30 mouse cellular contexts compared by ENCODE assay signal in genomic region chr2:154963176-154963575, GRCm38 (mm10). TPM values are rescaled to one million over a fixed set of nuclear protein-coding genes. Genes with fewer than 3 reads are reported as not detected.
"Had no signal": no experiment of that assay in that cellular context is flagged by ENCODE, and none has a peak within 500 bp of the region (broad histone marks: within the 10 kb centered on the region; RNA-seq: fewer than 3 reads in every experiment).

No protein-coding gene starts in this region.

- H3K27me3 ChIP-seq: hindbrain, embryonic 12.5 days; intestine, embryonic 15.5 days; limb, embryonic 15.5 days had no signal

- H3K9ac ChIP-seq: heart, embryonic 12.5 days; hindbrain, embryonic 12.5 days; hindbrain, embryonic 14.5 days; intestine, embryonic 15.5 days; limb, embryonic 13.5 days; limb, embryonic 15.5 days; liver, embryonic 12.5 days; liver, embryonic 14.5 days had no signal

- H3K4me3 ChIP-seq: gastrocnemius, adult 2 months; heart, embryonic 10.5 days; heart, embryonic 12.5 days; hindbrain, embryonic 10.5 days; hindbrain, embryonic 12.5 days; intestine, embryonic 15.5 days; layer of hippocampus, adult 2 months; left cerebral cortex, adult 2 months; limb, embryonic 13.5 days; limb, embryonic 15.5 days; liver, embryonic 12.5 days had no signal

- ATAC-seq: hindbrain, embryonic 16.5 days; inflammation-experienced regulatory T-cells, adult 6 months; intestine, embryonic 15.5 days; intestine, postnatal 0 days; liver, embryonic 12.5 days had no signal

- H3K27ac ChIP-seq: gastrocnemius, adult 2 months; heart, embryonic 10.5 days; hindbrain, embryonic 10.5 days; hindbrain, embryonic 12.5 days; hindbrain, embryonic 14.5 days; intestine, embryonic 15.5 days; layer of hippocampus, adult 2 months; left cerebral cortex, adult 2 months; limb, embryonic 13.5 days; limb, embryonic 15.5 days; liver, embryonic 12.5 days; liver, embryonic 14.5 days had no signal

- H3K4me1 ChIP-seq: heart, embryonic 10.5 days; heart, embryonic 12.5 days; hindbrain, embryonic 10.5 days; hindbrain, embryonic 12.5 days; intestine, embryonic 15.5 days; liver, embryonic 12.5 days had no signal

- DNase-seq: gastrocnemius, adult 2 months; gastrocnemius, postnatal 10 days; gastrocnemius, postnatal 25 days; heart, adult 18-20 months; heart, postnatal 10 days; heart, postnatal 4 days; kidney, adult 18-20 months; kidney, adult 8-10 months; kidney, postnatal 10 days; kidney, postnatal 25 days; kidney, postnatal 4 days; layer of hippocampus, adult 9-11 months had no signal

- H3K4me2 ChIP-seq: heart, embryonic 12.5 days; hindbrain, embryonic 12.5 days; hindbrain, embryonic 14.5 days; intestine, embryonic 15.5 days; limb, embryonic 13.5 days; limb, embryonic 15.5 days; liver, embryonic 12.5 days had no signal

- H3K9me3 ChIP-seq: heart, embryonic 10.5 days; heart, embryonic 12.5 days; hindbrain, embryonic 10.5 days; hindbrain, embryonic 12.5 days; intestine, embryonic 15.5 days; limb, embryonic 13.5 days; limb, embryonic 15.5 days; liver, embryonic 12.5 days had no signal

- H3K36me3 ChIP-seq: heart, embryonic 10.5 days; heart, embryonic 12.5 days; hindbrain, embryonic 10.5 days; hindbrain, embryonic 12.5 days; intestine, embryonic 15.5 days; limb, embryonic 13.5 days; limb, embryonic 15.5 days; liver, embryonic 12.5 days had no signal

RNA-seq across cellular contexts. Expression of gene Gm14226, which starts 54.9 kb away (rescaled TPM):
- total RNA-seq: gastrocnemius, adult 2 months; gastrocnemius, postnatal 10 days; gastrocnemius, postnatal 25 days; gastrocnemius, postnatal 4 days; granulocyte monocyte progenitor cell, adult 5-6 weeks; liver, adult 2 months had no signal
- polyA plus RNA-seq: hindbrain, embryonic 14.5 days; liver, adult 2 months had no signal
